Mouse (Mus musculus) lung, embryonic 15.5 days (tissue): Measurements from ENCODE around the gene Nfasc. TPM values are rescaled to one million over a fixed set of nuclear protein-coding genes. Genes with fewer than 3 reads are reported as not detected.
A peak's percentile ranks its signal among the peaks of the same experiment; 100 is the strongest.

Source experiments
- ATAC-seq: fragments of 200-750 bp; cut with Nextera tagmentation; 2 replicates; pipeline ENCODE4 v1.8.0; 2017; ENCODE audit warnings: moderate number of reproducible peaks, borderline replicate concordance; ENCODE audit not compliant: low FRiP score, low TSS enrichment; ENCODE audit errors: extremely low read depth
- H3K27ac ChIP-seq: fragments of 300-500 bp; sonication (generic); 2 replicates; pipeline ENCODE4 v1.5.1; 2015; ENCODE audit warnings: moderate library complexity, mild to moderate bottlenecking, inconsistent platforms
- H3K27me3 ChIP-seq: fragments of 300-500 bp; sonication (generic); 2 replicates; pipeline ENCODE4 v1.6.1; 2015; ENCODE audit warnings: inconsistent platforms
- H3K36me3 ChIP-seq: fragments of 300-500 bp; sonication (generic); 2 replicates; pipeline ENCODE4 v1.6.1; 2015; ENCODE audit warnings: inconsistent platforms
- H3K4me1 ChIP-seq: fragments of 300-500 bp; sonication (generic); 2 replicates; pipeline ENCODE4 v1.6.1; 2015; ENCODE audit warnings: inconsistent platforms
- H3K4me2 ChIP-seq: fragments of 300-500 bp; sonication (generic); 2 replicates; pipeline ENCODE4 v1.6.1; 2015; ENCODE audit warnings: inconsistent platforms, mild to moderate bottlenecking, moderate library complexity
- H3K4me3 ChIP-seq: fragments of 300-500 bp; sonication (generic); 2 replicates; pipeline ENCODE4 v1.5.1; 2015; ENCODE audit warnings: mild to moderate bottlenecking, inconsistent platforms
- H3K9ac ChIP-seq: fragments of 300-500 bp; sonication (generic); 2 replicates; pipeline ENCODE4 v1.6.1; 2015; ENCODE audit warnings: inconsistent platforms
- H3K9me3 ChIP-seq: fragments of 300-500 bp; sonication (generic); 2 replicates; pipeline ENCODE4 v1.6.1; 2016; ENCODE audit warnings: inconsistent platforms
- WGBS: fragments of 180-500 bp; shearing (Covaris S2); methylation state at CpG from one replicate; pipeline ENCODE4 v1.1.7; 2015; 5-methylcytosine and 5-hydroxymethylcytosine counted together
- polyA plus RNA-seq: library from polyadenylated mRNA; unstranded; fragments of >200 nt; fragmentation: Nextera tagmentation; extraction: Ambion mirVana; gene quantifications from 2 replicates; pipeline ENCODE4 v1.2.1, GENCODE M21; 2015

Gene Nfasc
- polyA plus RNA-seq, 1 experiment from 2014 or later, result 0.65 TPM

DNA sequence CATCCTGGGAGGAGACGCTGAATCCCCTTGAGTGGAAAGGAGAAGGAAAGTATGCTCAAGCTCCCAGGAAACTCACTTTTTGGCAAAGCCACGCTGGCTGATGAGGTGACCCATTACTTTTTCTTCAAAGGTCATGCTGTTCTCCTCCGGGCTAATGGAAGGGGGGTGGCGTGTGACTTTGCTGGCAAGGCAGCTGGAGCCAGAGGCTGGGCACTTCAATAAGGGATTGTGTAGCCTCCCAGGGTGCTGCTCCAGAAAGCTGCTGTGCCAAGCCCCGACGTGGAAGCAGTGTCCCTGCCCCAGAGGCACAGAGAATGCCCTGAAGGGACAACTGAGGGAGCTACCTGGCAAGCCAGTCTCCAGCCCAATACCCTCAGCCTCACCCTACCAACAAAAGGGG is 101.3 kb downstream of the Nfasc start:
- no peak for ATAC-seq
- no peak overlapping the region for H3K9ac ChIP-seq
- H3K27me3 ChIP-seq, result no peaks in the 10 kb centered on the region
- no peaks in the 10 kb centered on the region for H3K9me3 ChIP-seq
- H3K4me3 ChIP-seq, result no peak overlapping the region
- H3K4me1 ChIP-seq, result no peaks in the 10 kb centered on the region
- H3K4me2 ChIP-seq, result no peak overlapping the region
- no peaks in the 10 kb centered on the region for H3K36me3 ChIP-seq
- H3K27ac ChIP-seq, result no peak overlapping the region
- WGBS, result 65% methylated on average over 6 of the region's 6 CpGs

DNA sequence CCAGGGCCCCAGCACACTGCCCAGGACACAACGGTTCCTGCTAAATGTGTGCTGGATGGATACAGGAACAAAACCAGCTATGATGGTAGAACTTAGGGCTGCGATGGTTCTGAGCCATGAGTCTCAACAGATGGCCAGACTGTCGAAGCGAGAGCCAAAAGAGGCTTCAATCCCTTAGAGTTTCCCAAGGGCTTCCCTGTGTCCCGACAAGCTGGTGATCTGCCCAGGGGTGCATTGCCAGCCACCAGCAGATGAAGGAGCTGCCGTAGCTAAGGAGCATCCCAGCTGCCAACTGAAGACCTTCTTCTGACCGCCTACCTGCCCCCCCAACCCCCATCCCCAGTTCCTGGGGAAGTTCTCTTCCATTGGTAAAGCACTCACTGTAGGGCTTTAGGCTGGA is 104.3 kb downstream of the Nfasc start:
- H3K27ac ChIP-seq, result no peak overlapping the region
- no peaks in the 10 kb centered on the region for H3K4me1 ChIP-seq
- WGBS, result 91% methylated on average over 7 of the region's 7 CpGs
- no peaks in the 10 kb centered on the region for H3K36me3 ChIP-seq
- no peaks in the 10 kb centered on the region for H3K27me3 ChIP-seq
- no peak overlapping the region for H3K4me2 ChIP-seq
- ATAC-seq, result no peak
- H3K9me3 ChIP-seq, result no peaks in the 10 kb centered on the region
- H3K9ac ChIP-seq, result no peak overlapping the region
- no peak overlapping the region for H3K4me3 ChIP-seq

GRCm38 (mm10) chr1:132629611-132630370 is 111.8 kb downstream of the Nfasc start:
- 58% methylated on average over 5 of the region's 5 CpGs for WGBS
- H3K9ac ChIP-seq, result no peak overlapping the region

GRCm38 (mm10) chr1:132628599-132628998 is 113.0 kb downstream of the Nfasc start:
- Histone ChIP-seq H3K4me1 (no peaks in the 10 kb centered on the region), H3K27ac (no peak overlapping the region), H3K27me3 (no peaks in the 10 kb centered on the region), H3K4me3 (no peak overlapping the region), H3K4me2 (no peak overlapping the region), H3K36me3 (no peaks in the 10 kb centered on the region), H3K9ac (no peak overlapping the region), H3K9me3 (no peaks in the 10 kb centered on the region)
- 44% methylated on average over 3 of the region's 3 CpGs for WGBS
- ATAC-seq, result no peak

More at GRCm38 (mm10) chr1:132629611-132630370, 111.8 kb downstream of the Nfasc start:
- no peaks in the 10 kb centered on the region for H3K9me3 ChIP-seq
- H3K27me3 ChIP-seq, result no peaks in the 10 kb centered on the region
- H3K4me1 ChIP-seq, result no peaks in the 10 kb centered on the region
- no peak overlapping the region for H3K4me2 ChIP-seq
- ATAC-seq, result no peak
- H3K36me3 ChIP-seq, result no peaks in the 10 kb centered on the region
- H3K4me3 ChIP-seq, result no peak overlapping the region
- H3K27ac ChIP-seq, result no peak overlapping the region

- no peak for ATAC-seq
- 89% methylated on average over 8 of the region's 8 CpGs for WGBS
- H3K36me3 ChIP-seq, result no peaks in the 10 kb centered on the region
Measured at GRCm38 (mm10) chr1:132628183-132628582, 113.4 kb downstream of the Nfasc start.

GRCm38 (mm10) chr1:132626125-132626756 is 115.4 kb downstream of the Nfasc start:
- no peak overlapping the region for H3K4me3 ChIP-seq
- no peak overlapping the region for H3K4me2 ChIP-seq
- no peak overlapping the region for H3K27ac ChIP-seq
- 54% methylated on average over 7 of the region's 7 CpGs for WGBS
- ATAC-seq, result no peak
- H3K27me3 ChIP-seq, result no peaks in the 10 kb centered on the region
- H3K4me1 ChIP-seq, result no peaks in the 10 kb centered on the region
- no peaks in the 10 kb centered on the region for H3K36me3 ChIP-seq
- no peak overlapping the region for H3K9ac ChIP-seq
- H3K9me3 ChIP-seq, result no peaks in the 10 kb centered on the region

More at GRCm38 (mm10) chr1:132628183-132628582, 113.4 kb downstream of the Nfasc start:
- Histone ChIP-seq H3K4me1 (no peaks in the 10 kb centered on the region), H3K27ac (no peak overlapping the region), H3K4me3 (no peak overlapping the region), H3K27me3 (no peaks in the 10 kb centered on the region), H3K4me2 (no peak overlapping the region), H3K9ac (no peak overlapping the region), H3K9me3 (no peaks in the 10 kb centered on the region)

GRCm38 (mm10) chr1:132625034-132625433 is 116.6 kb downstream of the Nfasc start:
- no peaks in the 10 kb centered on the region for H3K4me1 ChIP-seq
- H3K27ac ChIP-seq, result no peak overlapping the region
- 60% methylated on average over 6 of the region's 6 CpGs for WGBS
- H3K4me2 ChIP-seq, result no peak overlapping the region
- H3K27me3 ChIP-seq, result no peaks in the 10 kb centered on the region
- no peaks in the 10 kb centered on the region for H3K36me3 ChIP-seq
- no peak overlapping the region for H3K9ac ChIP-seq
- H3K9me3 ChIP-seq, result no peaks in the 10 kb centered on the region
- no peak for ATAC-seq
- H3K4me3 ChIP-seq, result no peak overlapping the region

DNA sequence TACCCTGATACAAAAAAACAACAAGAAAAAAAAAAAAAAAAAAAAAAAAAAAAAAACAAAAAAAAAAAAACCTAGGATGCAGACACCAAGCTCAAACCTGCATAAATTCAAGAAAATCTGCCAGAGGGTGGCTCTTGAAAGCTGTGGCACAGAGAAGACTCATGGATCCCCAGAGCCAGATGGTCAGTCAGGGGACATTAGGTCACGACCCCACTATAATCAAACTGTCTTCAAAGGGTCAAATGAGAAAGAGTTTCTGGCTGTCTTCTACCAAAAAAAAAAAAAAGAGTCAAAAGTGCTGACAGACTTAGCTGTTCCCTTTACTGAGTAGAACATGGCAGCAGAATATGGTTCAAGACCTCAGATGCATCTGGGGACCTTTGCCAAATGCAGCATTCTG is 117.1 kb downstream of the Nfasc start:
- Histone ChIP-seq H3K9me3 (no peaks in the 10 kb centered on the region), H3K27ac (no peak overlapping the region), H3K4me1 (no peaks in the 10 kb centered on the region), H3K27me3 (no peaks in the 10 kb centered on the region), H3K4me3 (no peak overlapping the region), H3K36me3 (no peaks in the 10 kb centered on the region), H3K9ac (no peak overlapping the region), H3K4me2 (no peak overlapping the region)
- 58% methylated on average over 1 of the region's 1 CpGs for WGBS
- no peak for ATAC-seq

GRCm38 (mm10) chr1:132623641-132624336 is 117.8 kb downstream of the Nfasc start:
- no peak overlapping the region for H3K9ac ChIP-seq
- H3K27ac ChIP-seq, result no peak overlapping the region
- 36% methylated on average over 14 of the region's 14 CpGs for WGBS
- H3K27me3 ChIP-seq, result no peaks in the 10 kb centered on the region
- H3K4me3 ChIP-seq, result no peak overlapping the region
- H3K4me2 ChIP-seq, result no peak overlapping the region
- no peaks in the 10 kb centered on the region for H3K4me1 ChIP-seq
- no peaks in the 10 kb centered on the region for H3K9me3 ChIP-seq
- no peak for ATAC-seq
- no peaks in the 10 kb centered on the region for H3K36me3 ChIP-seq

GRCm38 (mm10) chr1:132612066-132612465 is 129.5 kb downstream of the Nfasc start:
- Histone ChIP-seq H3K36me3 (no peaks in the 10 kb centered on the region), H3K9me3 (no peaks in the 10 kb centered on the region), H3K9ac (no peak overlapping the region), H3K4me3 (no peak overlapping the region), H3K4me1 (no peaks in the 10 kb centered on the region), H3K27me3 (no peaks in the 10 kb centered on the region), H3K27ac (no peak overlapping the region), H3K4me2 (no peak overlapping the region)
- no peak for ATAC-seq
- 66% methylated on average over 4 of the region's 4 CpGs for WGBS

- Histone ChIP-seq H3K27ac (no peak overlapping the region), H3K4me3 (no peak overlapping the region), H3K27me3 (no peaks in the 10 kb centered on the region), H3K9ac (no peak overlapping the region), H3K9me3 (no peaks in the 10 kb centered on the region), H3K4me2 (no peak overlapping the region), H3K36me3 (no peaks in the 10 kb centered on the region), H3K4me1 (no peaks in the 10 kb centered on the region)
- WGBS, result 21% methylated on average over 4 of the region's 4 CpGs
- ATAC-seq, result no peak
Measured at GRCm38 (mm10) chr1:132609048-132609634, 132.5 kb downstream of the Nfasc start.

DNA sequence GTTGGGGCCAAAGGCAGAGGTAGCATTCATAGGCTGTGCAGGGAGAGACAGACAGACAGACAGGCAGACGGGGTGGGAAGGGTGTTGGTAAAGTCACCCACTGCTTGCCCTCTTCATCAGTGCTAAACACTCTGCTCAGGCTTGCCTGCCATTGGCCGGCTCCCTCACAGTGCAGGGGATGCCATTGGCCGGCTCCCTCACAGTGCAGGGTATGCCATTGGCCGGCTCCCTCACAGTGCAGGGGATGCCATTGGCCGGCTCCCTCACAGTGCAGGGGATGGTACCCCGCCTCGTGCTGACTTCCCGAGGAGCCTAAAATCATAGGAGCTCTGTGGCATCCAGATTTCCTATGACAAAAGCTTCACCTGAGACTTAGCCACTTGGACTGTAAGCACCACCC is 139.4 kb downstream of the Nfasc start:
- no peaks in the 10 kb centered on the region for H3K36me3 ChIP-seq
- H3K9ac ChIP-seq, result no peak overlapping the region
- ATAC-seq, result 0 out of 2 replicates have a peak, but pooled peaks have one; percentile 46
- no peak overlapping the region for H3K27ac ChIP-seq
- H3K27me3 ChIP-seq, result no peaks in the 10 kb centered on the region
- H3K9me3 ChIP-seq, result no peaks in the 10 kb centered on the region
- 27% methylated on average over 8 of the region's 8 CpGs for WGBS
- no peaks in the 10 kb centered on the region for H3K4me1 ChIP-seq
- H3K4me2 ChIP-seq, result no peak overlapping the region
- H3K4me3 ChIP-seq, result no peak overlapping the region
